Mouse (Mus musculus): ENCODE measurements at regions not wholly inside any gene's neighbourhood (a gene's known extent, or its start where the extent isn't known, plus 50 kb on each side); places are given as distances from the start of the nearest gene placed in this dataset.

GRCm38 (mm10) chr1:185655021-185655420 lies 200.4 kb downstream of the Slc30a10 start:
- Histone ChIP-seq H3K27ac (replicated peaks; ENCODE audit: low read depth, low read length) (no peak overlapping the region), H3K4me3 (ENCODE audit: insufficient read depth, low read depth, low read length) (no peak overlapping the region), H3K4me1 (ENCODE audit: control insufficient read depth, insufficient read depth, insufficient read length, low read length) (no peaks in the 10 kb centered on the region)

GRCm38 (mm10) chr1:185655461-185655860 lies 200.8 kb downstream of the Slc30a10 start:
- Histone ChIP-seq H3K4me3 (ENCODE audit: insufficient read depth, low read depth, low read length) (no peak overlapping the region), H3K4me1 (ENCODE audit: control insufficient read depth, insufficient read depth, insufficient read length, low read length) (no peaks in the 10 kb centered on the region), H3K27ac (replicated peaks; ENCODE audit: low read depth, low read length) (no peak overlapping the region)

- Histone ChIP-seq H3K4me1 (ENCODE audit: control insufficient read depth, insufficient read depth, insufficient read length, low read length) (no peaks in the 10 kb centered on the region), H3K27ac (replicated peaks; ENCODE audit: low read depth, low read length) (no peak overlapping the region)
Measured at GRCm38 (mm10) chr1:185657286-185657685, 202.6 kb downstream of the Slc30a10 start.

DNA sequence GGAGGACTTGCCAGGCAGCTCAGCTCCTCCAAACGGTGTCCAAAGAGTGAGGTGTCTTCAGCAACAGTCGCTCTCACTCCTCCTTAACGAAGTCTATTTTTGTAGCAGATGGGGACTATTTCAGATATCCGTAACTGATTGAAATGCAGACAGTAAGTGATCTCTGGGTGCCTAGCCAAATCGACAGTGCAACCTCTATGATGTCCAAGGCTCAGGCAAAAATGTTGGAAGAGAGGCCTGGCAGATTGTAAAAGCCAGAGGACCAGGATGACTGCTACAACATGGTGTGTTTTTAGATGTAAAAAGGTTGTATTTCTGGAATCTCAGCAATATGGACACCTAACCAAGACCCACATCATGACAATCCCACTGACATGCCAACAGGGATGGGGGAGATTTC lies 204.8 kb downstream of the Slc30a10 start:
- Histone ChIP-seq H3K27ac (replicated peaks; ENCODE audit: low read depth, low read length) (no peak overlapping the region), H3K4me3 (ENCODE audit: insufficient read depth, low read depth, low read length) (no peak overlapping the region), H3K4me1 (ENCODE audit: control insufficient read depth, insufficient read depth, insufficient read length, low read length) (no peaks in the 10 kb centered on the region)

More at GRCm38 (mm10) chr1:185657286-185657685, 202.6 kb downstream of the Slc30a10 start:
- H3K4me3 ChIP-seq (ENCODE audit: insufficient read depth, low read depth, low read length), result no peak overlapping the region

- Histone ChIP-seq H3K4me1 (ENCODE audit: control insufficient read depth, insufficient read depth, insufficient read length, low read length) (no peaks in the 10 kb centered on the region), H3K4me3 (ENCODE audit: insufficient read depth, low read depth, low read length) (no peak overlapping the region), H3K27ac (replicated peaks; ENCODE audit: low read depth, low read length) (no peak overlapping the region)
Measured at GRCm38 (mm10) chr1:185662336-185662735, 207.7 kb downstream of the Slc30a10 start.

GRCm38 (mm10) chr1:185670029-185670741 lies 215.5 kb downstream of the Slc30a10 start:
- Histone ChIP-seq H3K4me3 (ENCODE audit: insufficient read depth, low read depth, low read length) (no peak overlapping the region), H3K27ac (replicated peaks; ENCODE audit: low read depth, low read length) (no peak overlapping the region), H3K4me1 (ENCODE audit: control insufficient read depth, insufficient read depth, insufficient read length, low read length) (no peaks in the 10 kb centered on the region)

DNA sequence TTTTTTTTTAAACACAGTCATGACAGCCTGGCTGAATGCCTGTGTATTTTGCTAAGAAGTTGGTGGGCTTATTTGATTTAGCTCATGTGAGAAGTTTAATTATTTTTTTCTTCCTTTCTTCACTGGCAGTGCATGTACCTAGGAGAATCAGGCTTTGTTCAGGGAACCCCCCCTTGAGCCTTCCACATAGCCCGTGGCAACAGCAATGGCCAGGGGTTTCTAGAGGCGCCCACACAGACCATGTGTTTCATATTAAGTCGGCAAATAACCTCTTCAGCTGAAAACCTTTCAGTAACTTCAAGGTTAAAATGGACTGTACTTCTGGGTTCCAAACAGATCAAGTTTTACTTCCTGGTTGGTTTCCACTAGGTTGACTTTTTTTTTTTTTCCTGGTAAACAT lies 218.3 kb downstream of the Slc30a10 start:
- Histone ChIP-seq H3K27ac (replicated peaks; ENCODE audit: low read depth, low read length) (no peak overlapping the region), H3K4me3 (ENCODE audit: insufficient read depth, low read depth, low read length) (no peak overlapping the region), H3K4me1 (ENCODE audit: control insufficient read depth, insufficient read depth, insufficient read length, low read length) (no peaks in the 10 kb centered on the region)

DNA sequence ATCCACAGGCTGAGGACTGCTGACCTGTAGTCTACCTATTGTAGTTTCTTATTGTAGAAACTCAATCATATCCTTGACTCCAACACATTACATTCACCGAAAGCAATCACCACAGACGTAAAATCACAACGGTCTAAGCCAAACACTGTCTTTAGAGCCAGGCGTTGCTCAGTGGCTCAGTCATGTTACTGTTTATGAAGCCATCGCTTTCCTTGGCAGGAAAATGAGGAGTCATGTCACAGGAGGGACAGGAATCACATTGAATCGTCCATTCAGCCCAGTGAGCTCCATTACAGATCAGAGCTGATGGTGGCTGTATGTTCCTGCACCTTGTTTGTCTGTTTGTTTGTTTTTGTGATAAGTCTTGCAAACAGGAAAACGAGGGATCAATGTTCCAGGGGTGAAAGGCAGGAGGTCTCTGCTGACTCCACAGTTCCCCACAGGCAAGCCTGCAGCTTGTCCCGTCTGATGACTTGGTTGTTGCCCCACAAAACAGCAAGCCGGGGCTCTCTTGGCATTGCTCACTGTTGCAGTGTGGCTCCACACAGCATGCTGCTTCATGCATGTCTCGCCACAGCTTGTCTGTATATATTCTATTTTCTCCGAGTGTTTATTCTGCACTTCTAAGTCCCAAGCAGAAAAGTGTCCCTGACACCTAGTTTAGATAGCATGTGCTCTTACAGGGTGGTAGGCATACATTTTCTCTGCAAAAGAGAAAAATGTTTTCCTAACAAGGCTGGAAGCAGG lies 221.2 kb downstream of the Slc30a10 start:
- Histone ChIP-seq H3K4me1 (ENCODE audit: control insufficient read depth, insufficient read depth, insufficient read length, low read length) (no peaks in the 10 kb centered on the region), H3K4me3 (ENCODE audit: insufficient read depth, low read depth, low read length) (no peak overlapping the region), H3K27ac (replicated peaks; ENCODE audit: low read depth, low read length) (no peak overlapping the region)

GRCm38 (mm10) chr1:185681610-185682457 lies 227.2 kb downstream of the Slc30a10 start:
- no peak overlapping the region for H3K27ac ChIP-seq (replicated peaks; ENCODE audit: low read depth, low read length)
- H3K4me1 ChIP-seq (ENCODE audit: control insufficient read depth, insufficient read depth, insufficient read length, low read length), result no peaks in the 10 kb centered on the region
- no peak overlapping the region for H3K4me3 ChIP-seq (ENCODE audit: insufficient read depth, low read depth, low read length)

DNA sequence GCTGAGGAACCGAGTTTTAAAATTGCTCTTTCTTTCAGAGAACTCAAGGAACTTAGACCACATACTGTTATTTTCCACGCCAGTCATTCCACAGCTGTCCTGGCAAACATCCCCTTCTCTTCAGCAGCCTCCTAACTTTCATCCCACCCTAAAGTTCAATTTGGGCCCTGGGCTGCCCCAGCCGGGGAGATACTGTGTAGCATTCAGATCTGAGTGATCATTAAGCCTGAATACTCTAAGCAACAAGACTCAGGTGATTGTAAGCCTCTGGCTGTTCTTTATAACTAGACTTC lies 227.8 kb downstream of the Slc30a10 start:
- Histone ChIP-seq H3K4me3 (ENCODE audit: insufficient read depth, low read depth, low read length) (no peak overlapping the region), H3K4me1 (ENCODE audit: control insufficient read depth, insufficient read depth, insufficient read length, low read length) (no peaks in the 10 kb centered on the region), H3K27ac (replicated peaks; ENCODE audit: low read depth, low read length) (no peak overlapping the region)

GRCm38 (mm10) chr1:185684638-185685037 lies 230.0 kb downstream of the Slc30a10 start:
- no peaks in the 10 kb centered on the region for H3K4me1 ChIP-seq (ENCODE audit: control insufficient read depth, insufficient read depth, insufficient read length, low read length)
- no peak overlapping the region for H3K27ac ChIP-seq (replicated peaks; ENCODE audit: low read depth, low read length)

GRCm38 (mm10) chr1:185688506-185688905 lies 233.9 kb downstream of the Slc30a10 start:
- H3K4me1 ChIP-seq (ENCODE audit: control insufficient read depth, insufficient read depth, insufficient read length, low read length), result no peaks in the 10 kb centered on the region
- no peak overlapping the region for H3K27ac ChIP-seq (replicated peaks; ENCODE audit: low read depth, low read length)
- no peak overlapping the region for H3K4me3 ChIP-seq (ENCODE audit: insufficient read depth, low read depth, low read length)

More at GRCm38 (mm10) chr1:185684638-185685037, 230.0 kb downstream of the Slc30a10 start:
- H3K4me3 ChIP-seq (ENCODE audit: insufficient read depth, low read depth, low read length), result no peak overlapping the region

GRCm38 (mm10) chr1:185695394-185695793 lies 240.7 kb downstream of the Slc30a10 start:
- Histone ChIP-seq H3K4me1 (ENCODE audit: control insufficient read depth, insufficient read depth, insufficient read length, low read length) (no peaks in the 10 kb centered on the region), H3K27ac (replicated peaks; ENCODE audit: low read depth, low read length) (no peak overlapping the region), H3K4me3 (ENCODE audit: insufficient read depth, low read depth, low read length) (no peak overlapping the region)

- Histone ChIP-seq H3K4me1 (ENCODE audit: control insufficient read depth, insufficient read depth, insufficient read length, low read length) (no peaks in the 10 kb centered on the region), H3K4me3 (ENCODE audit: insufficient read depth, low read depth, low read length) (no peak overlapping the region), H3K27ac (replicated peaks; ENCODE audit: low read depth, low read length) (no peak overlapping the region)
Measured at GRCm38 (mm10) chr1:185699758-185700157, 245.1 kb downstream of the Slc30a10 start.

DNA sequence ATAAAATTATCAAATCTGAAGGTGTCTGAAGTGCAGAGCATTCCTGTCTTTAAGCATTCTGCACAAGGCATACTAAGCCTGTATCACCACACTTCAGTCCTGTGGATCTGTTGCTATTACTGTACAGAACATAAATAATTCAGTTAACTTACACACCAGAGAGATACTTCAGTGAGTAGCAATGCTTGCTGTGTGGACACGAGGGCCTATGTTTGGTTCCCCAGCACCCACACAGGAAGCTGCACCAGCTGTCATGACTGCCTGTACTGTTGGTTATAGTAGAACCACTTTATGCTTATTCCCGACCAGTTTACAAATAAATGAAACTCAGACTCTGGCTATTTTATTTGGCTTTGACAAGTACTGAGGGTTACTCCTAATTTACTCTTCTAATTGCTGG lies 271.7 kb downstream of the Slc30a10 start:
- H3K4me3 ChIP-seq (ENCODE audit: insufficient read depth, low read depth, low read length), result no peak overlapping the region
- H3K27ac ChIP-seq (replicated peaks; ENCODE audit: low read depth, low read length), result no peak overlapping the region
- H3K4me1 ChIP-seq (ENCODE audit: control insufficient read depth, insufficient read depth, insufficient read length, low read length), result no peaks in the 10 kb centered on the region

Data from brown adipose tissue, adult 24 weeks (tissue).